ENCODE assay signal across 9 mouse cellular contexts in genomic region chr4:31419240-31419639, GRCm38 (mm10).
DNase-seq lines count a peak whose midpoint lies in the region; ATAC-seq lines count a peak whose summit lies in the region.
"Had no signal": no experiment of that assay in that cellular context is flagged by ENCODE, and none has a peak within 500 bp of the region (broad histone marks: within the 10 kb centered on the region; RNA-seq: fewer than 3 reads in every experiment).

No protein-coding gene starts in this region.

- H3K4me1 ChIP-seq in embryonic facial prominence, embryonic 12.5 days, result no peaks in the 10 kb centered on the region

- H3K9ac ChIP-seq in embryonic facial prominence, embryonic 12.5 days, result no peak overlapping the region
- H3K9ac ChIP-seq: heart, embryonic 15.5 days had no signal

- H3K4me3 ChIP-seq in embryonic facial prominence, embryonic 12.5 days, result no peak overlapping the region
- H3K4me3 ChIP-seq: heart, embryonic 15.5 days had no signal

- no peaks in the 10 kb centered on the region for H3K36me3 ChIP-seq in embryonic facial prominence, embryonic 12.5 days
- H3K36me3 ChIP-seq: heart, embryonic 15.5 days had no signal

- 10% methylated on average over 6 of the region's 6 CpGs for WGBS in embryonic facial prominence, embryonic 12.5 days

- H3K9me3 ChIP-seq in embryonic facial prominence, embryonic 12.5 days, result no peaks in the 10 kb centered on the region
- H3K9me3 ChIP-seq: heart, embryonic 15.5 days had no signal

- peak; percentile 75 for DNase-seq in ES-CJ7 (ENCODE audit: low read depth, low spot score)
- peak; percentile 24 for DNase-seq in adrenal gland, postnatal 25 days
- peak; percentile 24 to 69 for DNase-seq in heart, postnatal 14 days
- peak; percentile 41 for DNase-seq in layer of hippocampus, adult 9-10 months (ENCODE audit: low spot score)
- peak; percentile 16 for DNase-seq in lung, postnatal 25 days (ENCODE audit: low spot score)
- peak; percentile 79 for DNase-seq in right cerebral cortex, postnatal 4 days

- ATAC-seq in embryonic facial prominence, embryonic 12.5 days (ENCODE audit: insufficient number of reproducible peaks, insufficient read depth, low FRiP score, low TSS enrichment), result no peak
- no peak for ATAC-seq in megakaryocyte, adult 5-6 weeks (ENCODE audit: poor library complexity, severe bottlenecking)

- H3K4me2 ChIP-seq in embryonic facial prominence, embryonic 12.5 days (replicated peaks), result no peak overlapping the region
- H3K4me2 ChIP-seq: heart, embryonic 15.5 days had no signal

- no peaks in the 10 kb centered on the region for H3K27me3 ChIP-seq in embryonic facial prominence, embryonic 12.5 days
- H3K27me3 ChIP-seq: heart, embryonic 15.5 days had no signal

- H3K27ac ChIP-seq in embryonic facial prominence, embryonic 12.5 days, result peak overlapping the region; percentile 23; the same call in 1 of the 2 replicates
- H3K27ac ChIP-seq: heart, embryonic 15.5 days had no signal

- intact Hi-C loops in heart, postnatal 14 days (cut with DNase I), result no loop called here

Comparison
In these comparisons a context has a peak if more than half of its experiments do, and no peak if none do; other contexts are left out.
1. DNase-seq: peak in every context shown above with its lines; median percentile 79 in right cerebral cortex, postnatal 4 days; 75 in ES-CJ7; 46 in heart, postnatal 14 days; 41 in layer of hippocampus, adult 9-10 months; 24 in adrenal gland, postnatal 25 days; 16 in lung, postnatal 25 days.